Mouse (Mus musculus): ENCODE measurements at regions not wholly inside any gene's neighbourhood (a gene's known extent, or its start where the extent isn't known, plus 50 kb on each side); places are given as distances from the start of the nearest gene placed in this dataset.

DNA sequence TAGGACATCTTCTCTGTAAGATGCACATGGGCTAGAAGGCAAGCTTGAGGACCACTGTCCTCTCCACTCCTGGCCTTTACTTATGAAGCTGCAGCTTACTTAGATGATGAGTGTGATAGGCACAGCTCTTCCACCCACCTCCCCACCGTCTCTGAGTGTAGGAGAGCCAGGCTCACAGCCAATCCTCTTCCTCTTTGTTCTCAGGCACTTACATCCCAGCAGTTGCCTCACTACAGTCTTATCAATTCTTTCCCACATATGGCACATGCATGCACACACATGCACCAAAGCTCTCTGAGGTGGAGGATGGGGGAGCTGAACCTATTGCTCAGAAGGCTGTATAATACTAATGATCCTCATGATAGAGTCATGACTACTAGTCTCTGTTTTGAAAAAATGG, 72.1 kb upstream of the Picalm start:
- no peak for TF ChIP-seq POLR2A (IDR thresholded peaks at IDR 0.05; ENCODE audit: borderline replicate concordance, extremely low read depth, low read depth, low read length)
- no peak for TF ChIP-seq CTCF (IDR thresholded peaks at IDR 0.05; ENCODE audit: insufficient read depth, low read length)
- WGBS, result 47% methylated on average over 1 of the region's 1 CpGs
- no peak overlapping the region for H3K4me3 ChIP-seq (replicated peaks; ENCODE audit: extremely low read depth, low read depth, low read length)
- peaks cover 22% of the 10 kb centered on the region for H3K4me1 ChIP-seq (ENCODE audit: control insufficient read depth, insufficient read depth, low read length)
- DNase-seq, result no peak

DNA sequence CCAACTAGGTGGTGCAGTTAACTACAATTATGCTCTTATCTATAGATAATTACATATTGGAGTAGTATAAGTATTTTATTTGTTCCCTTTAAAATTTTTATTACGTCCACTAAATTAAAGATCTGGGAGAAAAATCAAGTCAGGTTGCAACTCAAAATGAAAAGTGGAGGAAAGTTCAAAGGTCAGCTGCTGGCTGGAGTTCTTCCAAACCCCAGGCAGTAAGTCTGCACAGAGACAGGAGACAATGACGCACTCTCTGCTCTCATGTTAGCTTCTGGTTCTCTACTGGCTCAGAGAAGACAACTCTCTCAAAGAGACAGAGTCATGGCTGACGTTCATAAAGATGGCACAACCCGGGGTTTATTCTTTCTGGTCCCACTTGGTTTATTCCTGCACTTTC, 71.4 kb upstream of the Picalm start:
- peaks cover 22% of the 10 kb centered on the region for H3K4me1 ChIP-seq (ENCODE audit: control insufficient read depth, insufficient read depth, low read length)
- no peak overlapping the region for H3K4me3 ChIP-seq (replicated peaks; ENCODE audit: extremely low read depth, low read depth, low read length)
- TF ChIP-seq POLR2A (IDR thresholded peaks at IDR 0.05; ENCODE audit: borderline replicate concordance, extremely low read depth, low read depth, low read length) (no peak), CTCF (IDR thresholded peaks at IDR 0.05; ENCODE audit: insufficient read depth, low read length) (no peak)
- no peak for DNase-seq
- WGBS, result 76% methylated on average over 4 of the region's 4 CpGs

DNA sequence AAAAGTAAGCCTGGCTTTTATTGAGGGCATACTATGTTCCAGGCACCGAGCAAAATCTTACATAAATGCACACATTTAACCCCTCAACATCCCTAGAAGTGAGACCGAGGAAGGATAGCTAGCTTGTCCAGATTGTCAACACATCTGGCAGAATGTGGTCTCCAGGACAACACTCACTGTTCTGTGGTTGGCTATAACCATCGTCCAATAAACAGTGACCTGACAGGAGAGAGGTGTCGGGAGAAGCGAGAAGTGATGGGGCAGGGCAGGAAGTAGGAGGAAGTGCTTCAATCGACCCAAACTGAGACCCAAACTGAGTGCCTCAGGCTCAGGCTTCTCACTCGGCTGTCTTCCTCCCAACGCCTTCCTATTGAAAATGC, 70.8 kb upstream of the Picalm start:
- WGBS, result 46% methylated on average over 8 of the region's 8 CpGs
- no peak for DNase-seq
- TF ChIP-seq CTCF (IDR thresholded peaks at IDR 0.05; ENCODE audit: insufficient read depth, low read length) (no peak), POLR2A (IDR thresholded peaks at IDR 0.05; ENCODE audit: borderline replicate concordance, extremely low read depth, low read depth, low read length) (peak; percentile 12; the same call in 1 of the 2 replicates)
- Histone ChIP-seq H3K4me3 (replicated peaks; ENCODE audit: extremely low read depth, low read depth, low read length) (no peak overlapping the region), H3K4me1 (ENCODE audit: control insufficient read depth, insufficient read depth, low read length) (peaks cover 22% of the 10 kb centered on the region)

DNA sequence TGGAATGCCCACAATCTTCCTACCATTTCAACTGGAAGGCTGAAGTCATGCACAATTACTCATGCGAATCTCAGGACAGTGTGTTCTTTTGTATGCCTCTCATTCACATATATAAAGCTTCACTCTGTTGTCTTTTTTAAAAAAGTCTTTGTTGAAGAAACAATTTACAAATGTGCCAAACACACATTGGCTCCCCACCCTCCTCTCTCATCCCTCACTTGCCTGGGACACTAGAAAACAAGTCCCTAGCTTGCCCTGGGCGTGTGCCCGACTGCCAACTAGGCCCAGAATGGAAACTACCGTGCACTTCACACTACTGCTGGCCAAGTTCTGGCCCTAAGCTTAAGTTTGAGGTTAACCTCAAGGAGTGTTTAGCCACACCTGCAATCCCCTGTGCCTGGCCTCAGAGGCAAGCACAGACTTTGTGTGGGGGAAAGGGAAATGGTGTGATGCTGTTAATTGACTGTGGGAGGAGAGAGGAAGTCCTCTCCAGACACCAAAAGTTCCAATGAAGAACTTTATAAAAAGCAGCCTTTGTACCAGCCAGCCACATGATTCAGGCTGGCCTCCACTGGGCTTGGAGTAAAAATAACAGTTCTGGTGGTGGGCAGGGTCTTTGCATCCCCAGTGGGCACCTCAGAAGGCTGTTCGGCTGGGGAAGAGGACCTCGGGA, 70.2 kb upstream of the Picalm start:
- TF ChIP-seq POLR2A (IDR thresholded peaks at IDR 0.05; ENCODE audit: borderline replicate concordance, extremely low read depth, low read depth, low read length) (no peak), CTCF (IDR thresholded peaks at IDR 0.05; ENCODE audit: insufficient read depth, low read length) (no peak)
- DNase-seq, result no peak
- Histone ChIP-seq H3K4me1 (ENCODE audit: control insufficient read depth, insufficient read depth, low read length) (peaks cover 22% of the 10 kb centered on the region), H3K4me3 (replicated peaks; ENCODE audit: extremely low read depth, low read depth, low read length) (no peak overlapping the region)
- 27% methylated on average over 6 of the region's 6 CpGs for whole genome bisulfite sequencing

DNA sequence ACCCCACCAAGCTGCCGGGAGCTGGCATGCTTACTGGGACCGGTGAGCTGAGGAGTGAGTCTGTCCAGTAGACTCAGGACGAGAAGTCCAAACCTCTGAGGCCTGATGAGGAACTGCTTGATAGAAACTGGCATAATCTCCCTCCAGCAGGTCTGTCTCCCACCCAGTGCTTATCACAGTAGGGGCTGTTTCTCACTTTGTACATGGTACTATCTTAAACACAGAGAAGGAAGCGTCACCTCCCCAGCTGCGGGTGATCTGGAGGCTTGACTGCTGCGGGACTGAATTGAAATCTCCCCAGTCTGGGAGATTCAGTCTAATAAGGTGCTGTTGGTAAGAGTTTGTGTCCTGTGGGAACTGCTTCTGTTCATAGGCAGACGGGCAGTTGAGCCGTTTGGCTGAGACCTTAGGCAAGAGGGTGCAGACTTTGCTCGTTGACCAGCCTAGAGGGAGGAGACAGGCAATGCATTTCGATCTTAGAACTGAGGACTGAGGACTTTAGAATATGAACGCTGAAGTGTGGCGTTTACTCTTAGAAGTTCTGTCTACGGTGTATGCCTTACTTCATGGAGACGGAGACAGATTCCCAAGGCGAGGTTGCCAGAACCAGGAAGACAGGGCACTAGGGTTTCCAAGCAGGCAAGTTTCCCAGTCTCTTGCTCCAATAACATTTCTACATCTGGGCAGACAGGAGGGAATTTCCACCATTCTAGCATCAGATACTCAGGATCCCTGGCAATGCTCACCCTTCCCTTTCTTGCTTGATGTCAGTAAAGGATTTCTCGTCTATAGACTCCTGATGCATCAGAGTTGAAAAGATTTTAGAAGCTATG, 69.5 kb upstream of the Picalm start:
- TF ChIP-seq POLR2A (IDR thresholded peaks at IDR 0.05; ENCODE audit: borderline replicate concordance, extremely low read depth, low read depth, low read length), result no peak
- no peak for TF ChIP-seq CTCF (IDR thresholded peaks at IDR 0.05; ENCODE audit: insufficient read depth, low read length)
- Histone ChIP-seq H3K4me1 (ENCODE audit: control insufficient read depth, insufficient read depth, low read length) (peaks cover 22% of the 10 kb centered on the region), H3K4me3 (replicated peaks; ENCODE audit: extremely low read depth, low read depth, low read length) (no peak overlapping the region)
- DNase-seq, result no peak
- WGBS, result 45% methylated on average over 16 of the region's 16 CpGs

DNA sequence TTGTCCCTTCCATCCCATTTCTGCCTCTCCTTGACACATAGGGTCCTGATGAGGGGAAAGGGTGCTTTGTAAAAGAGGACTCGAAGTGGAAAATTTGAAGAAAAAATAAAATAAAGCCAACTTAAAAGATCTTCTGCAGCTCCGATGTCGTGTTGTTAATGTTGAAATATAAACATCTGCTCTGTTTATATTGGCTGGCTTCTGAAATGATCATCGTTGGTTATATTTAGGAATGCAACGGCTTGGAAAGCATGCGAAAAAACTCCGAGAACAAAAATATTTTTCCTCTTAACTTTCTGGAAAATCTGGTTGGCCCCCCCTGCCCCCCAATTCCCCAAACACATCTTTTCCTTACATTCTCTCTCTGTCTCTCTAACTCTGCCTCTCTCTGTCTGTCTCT, 68.3 kb upstream of the Picalm start:
- no peak for DNase-seq
- TF ChIP-seq CTCF (IDR thresholded peaks at IDR 0.05; ENCODE audit: insufficient read depth, low read length), result no peak
- TF ChIP-seq POLR2A (IDR thresholded peaks at IDR 0.05; ENCODE audit: borderline replicate concordance, extremely low read depth, low read depth, low read length), result no peak
- WGBS, result 21% methylated on average over 7 of the region's 7 CpGs
- peaks cover 22% of the 10 kb centered on the region for H3K4me1 ChIP-seq (ENCODE audit: control insufficient read depth, insufficient read depth, low read length)
- H3K4me3 ChIP-seq (replicated peaks; ENCODE audit: extremely low read depth, low read depth, low read length), result no peak overlapping the region

DNA sequence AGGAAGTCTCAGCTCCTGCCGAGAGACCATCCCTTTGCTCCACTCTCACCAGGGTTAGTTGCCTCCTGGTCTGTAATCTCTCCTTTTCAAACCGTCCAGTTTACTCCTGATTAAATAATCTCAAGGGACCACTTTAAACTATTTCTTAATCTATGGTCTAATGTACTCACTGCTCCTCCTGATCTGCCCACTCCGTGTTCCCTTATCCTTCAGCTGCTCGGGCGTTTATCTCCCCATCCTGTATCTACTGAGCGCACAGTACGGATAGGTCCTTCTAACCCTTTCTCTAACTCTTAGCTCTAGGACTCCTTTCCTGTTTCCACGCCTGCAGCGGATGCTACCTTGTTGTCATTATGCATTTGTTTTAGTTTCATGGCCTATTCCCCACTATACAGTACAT, 67.1 kb upstream of the Picalm start:
- peaks cover 22% of the 10 kb centered on the region for H3K4me1 ChIP-seq (ENCODE audit: control insufficient read depth, insufficient read depth, low read length)
- no peak for DNase-seq
- no peak for TF ChIP-seq CTCF (IDR thresholded peaks at IDR 0.05; ENCODE audit: insufficient read depth, low read length)
- TF ChIP-seq POLR2A (IDR thresholded peaks at IDR 0.05; ENCODE audit: borderline replicate concordance, extremely low read depth, low read depth, low read length), result no peak
- no peak overlapping the region for H3K4me3 ChIP-seq (replicated peaks; ENCODE audit: extremely low read depth, low read depth, low read length)
- WGBS, result 72% methylated on average over 9 of the region's 9 CpGs

DNA sequence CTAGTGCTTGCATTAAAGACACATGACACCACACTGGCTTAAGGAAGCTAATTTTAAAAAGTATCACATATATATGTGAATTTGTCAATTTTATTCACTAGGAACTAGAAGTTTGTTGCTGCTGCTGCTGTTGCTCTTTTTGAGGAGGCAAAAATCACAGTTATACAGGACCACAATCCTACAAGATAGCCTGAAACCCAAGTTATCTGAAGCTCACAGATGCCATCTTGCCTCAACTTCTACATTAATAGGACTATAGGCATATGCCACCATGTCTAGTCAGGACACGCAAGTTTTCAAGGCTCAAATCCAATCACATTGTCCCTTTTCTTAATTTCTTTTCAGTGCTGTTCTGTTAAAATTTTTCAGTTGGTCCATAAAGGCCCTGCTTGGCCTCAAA, 65.8 kb upstream of the Picalm start:
- no peak overlapping the region for H3K4me3 ChIP-seq (replicated peaks; ENCODE audit: extremely low read depth, low read depth, low read length)
- H3K4me1 ChIP-seq (ENCODE audit: control insufficient read depth, insufficient read depth, low read length), result peaks cover 20% of the 10 kb centered on the region
- DNase-seq, result no peak
- 97% methylated on average over 1 of the region's 1 CpGs for WGBS
- no peak for TF ChIP-seq CTCF (IDR thresholded peaks at IDR 0.05; ENCODE audit: insufficient read depth, low read length)
- no peak for TF ChIP-seq POLR2A (IDR thresholded peaks at IDR 0.05; ENCODE audit: borderline replicate concordance, extremely low read depth, low read depth, low read length)

DNA sequence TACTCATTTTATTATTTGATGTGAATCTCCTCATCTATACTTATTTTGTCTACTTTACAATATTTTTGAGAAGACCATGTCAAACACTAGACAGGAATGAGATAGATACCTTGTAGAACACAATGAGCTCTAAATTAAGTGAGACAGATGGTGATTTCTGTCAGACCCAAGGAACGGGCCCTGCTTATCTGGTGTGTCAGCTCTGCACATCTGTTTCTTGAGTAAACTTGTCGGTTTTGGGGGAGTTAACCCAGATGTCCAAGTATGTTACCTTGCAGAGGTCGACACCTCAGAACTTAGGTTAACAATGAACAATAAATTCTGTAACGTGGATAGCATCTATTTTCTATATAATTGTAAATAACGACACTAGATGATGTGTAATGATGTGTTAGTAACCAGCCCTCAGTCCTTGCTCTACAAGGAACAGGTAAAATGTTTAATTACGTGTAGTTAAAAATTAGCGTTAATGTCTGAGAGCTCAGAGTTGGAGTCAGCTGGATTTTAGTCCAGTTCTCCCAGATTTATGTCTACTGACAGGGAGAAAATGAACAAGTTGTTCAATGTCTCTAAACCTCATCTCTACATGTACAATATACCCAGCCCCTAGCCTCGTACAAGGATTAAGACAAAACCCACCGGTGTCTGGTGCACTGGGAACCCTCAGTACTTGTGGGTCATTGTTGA, 64.6 kb upstream of the Picalm start:
- WGBS, result 76% methylated on average over 9 of the region's 9 CpGs
- Histone ChIP-seq H3K4me3 (replicated peaks; ENCODE audit: extremely low read depth, low read depth, low read length) (no peak overlapping the region), H3K4me1 (ENCODE audit: control insufficient read depth, insufficient read depth, low read length) (peaks cover 8% of the 10 kb centered on the region)
- TF ChIP-seq POLR2A (IDR thresholded peaks at IDR 0.05; ENCODE audit: borderline replicate concordance, extremely low read depth, low read depth, low read length) (no peak), CTCF (IDR thresholded peaks at IDR 0.05; ENCODE audit: insufficient read depth, low read length) (no peak)
- DNase-seq, result no peak

All from lung, adult 2 months (tissue).